Mouse (Mus musculus) E14TG2a.4 (cell line): ENCODE results near the gene Rgs3.

Experiments used
- CTCF ChIP-seq: conservative IDR thresholded peaks from 2 replicates; pipeline ENCODE4 v1.5.1; 2014; ENCODE audit warnings: low read length
- NANOG ChIP-seq: IDR thresholded peaks from 2 replicates; pipeline ENCODE4 v1.6.1; 2014; ENCODE audit warnings: borderline replicate concordance, low read length, mixed read lengths
- POU5F1 ChIP-seq: IDR thresholded peaks from 2 replicates; pipeline ENCODE4 v1.6.1; 2014; ENCODE audit warnings: low read length, borderline replicate concordance

GRCm38 (mm10) chr4:62594442-62594841 lies 34.8 kb downstream of the Rgs3 start:
- no peak for TF ChIP-seq CTCF
- TF ChIP-seq POU5F1, result no peak
- TF ChIP-seq NANOG, result no peak
